Mouse (Mus musculus): ENCODE data around the gene Pitpnm1.

DNA sequence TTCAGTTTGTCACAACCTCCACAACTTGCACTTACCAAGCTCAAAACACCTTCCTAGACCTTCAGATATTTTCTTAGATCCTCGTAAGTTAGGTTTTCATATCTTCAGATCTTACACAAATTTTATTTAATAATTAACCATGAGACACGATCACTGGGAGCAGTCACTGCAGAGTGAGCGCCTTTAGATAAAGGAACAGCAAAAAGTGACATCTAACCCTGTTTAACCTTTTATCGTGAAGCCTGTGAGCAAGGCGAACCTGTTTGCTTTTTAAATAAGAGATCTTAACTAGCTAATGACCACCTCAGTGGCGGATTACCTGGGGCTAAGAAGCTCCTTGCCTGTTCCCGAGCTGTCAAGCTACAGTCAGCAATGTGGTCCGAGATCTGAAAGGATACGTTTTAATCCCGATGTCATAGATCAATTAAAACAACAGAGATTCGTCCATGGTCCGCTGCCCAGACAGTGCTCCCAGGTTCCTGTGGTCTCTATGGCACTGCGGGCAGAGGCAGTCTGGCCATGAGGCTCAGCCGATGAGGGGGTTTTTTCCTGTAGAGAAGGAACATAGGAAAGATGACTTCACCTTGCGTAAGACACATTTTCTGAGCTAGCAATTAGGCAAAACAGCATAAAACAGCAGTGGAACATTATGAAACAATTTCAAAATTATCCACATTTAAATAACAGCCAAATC is 30.9 kb upstream of the Pitpnm1 start:
- TF ChIP-seq POLR2A (IDR thresholded peaks at IDR 0.05; ENCODE audit: low read depth, low read length) (no peak), CTCF (IDR thresholded peaks at IDR 0.05; ENCODE audit: borderline replicate concordance, insufficient read depth, low read length) (no peak)
